ENCODE assay signal across 8 mouse cellular contexts in genomic region chr10:120475601-120476515, GRCm38 (mm10). TPM values are rescaled to one million over a fixed set of nuclear protein-coding genes. Genes with fewer than 3 reads are reported as not detected.
DNase-seq lines count a peak whose midpoint lies in the region; ATAC-seq and TF ChIP-seq lines count a peak whose summit lies in the region.
"Had no signal": no experiment of that assay in that cellular context is flagged by ENCODE, and none has a peak within 500 bp of the region (broad histone marks: within the 10 kb centered on the region; RNA-seq: fewer than 3 reads in every experiment).

Hmga2 (minus strand) TSS chr10:120476469.

- WGBS in embryonic facial prominence, embryonic 11.5 days = under 1% methylated on average over 94 of the region's 99 CpGs
- WGBS in limb, embryonic 15.5 days = under 1% methylated on average over 92 of the region's 99 CpGs
- under 1% methylated on average over 97 of the region's 99 CpGs for WGBS in midbrain, embryonic 14.5 days

- H3K27me3 ChIP-seq in E14TG2a.4 (ENCODE audit: insufficient read depth, low read length) = peaks cover 74% of the 10 kb centered on the region
- no peaks in the 10 kb centered on the region for H3K27me3 ChIP-seq in embryonic facial prominence, embryonic 11.5 days (ENCODE audit: control insufficient read depth, insufficient read depth, low read length)
- no peaks in the 10 kb centered on the region for H3K27me3 ChIP-seq in limb, embryonic 15.5 days
- H3K27me3 ChIP-seq in midbrain, embryonic 14.5 days (ENCODE audit: control insufficient read depth, insufficient read depth, low read length) = peaks cover 26% of the 10 kb centered on the region

- no peaks in the 10 kb centered on the region for H3K36me3 ChIP-seq in E14TG2a.4 (ENCODE audit: insufficient read depth, low read length)
- no peaks in the 10 kb centered on the region for H3K36me3 ChIP-seq in embryonic facial prominence, embryonic 11.5 days (replicated peaks; ENCODE audit: control insufficient read depth, insufficient read depth, low read depth, low read length)
- H3K36me3 ChIP-seq in limb, embryonic 15.5 days = no peaks in the 10 kb centered on the region
- no peaks in the 10 kb centered on the region for H3K36me3 ChIP-seq in midbrain, embryonic 14.5 days (ENCODE audit: control insufficient read depth, insufficient read depth, low read length)

- H3K9me3 ChIP-seq in E14TG2a.4 (ENCODE audit: low read length) = no peaks in the 10 kb centered on the region
- H3K9me3 ChIP-seq in embryonic facial prominence, embryonic 11.5 days (replicated peaks; ENCODE audit: control insufficient read depth, low read length) = no peaks in the 10 kb centered on the region
- H3K9me3 ChIP-seq in limb, embryonic 15.5 days = no peaks in the 10 kb centered on the region
- no peaks in the 10 kb centered on the region for H3K9me3 ChIP-seq in midbrain, embryonic 14.5 days (ENCODE audit: control insufficient read depth, low read length)

- H3K27ac ChIP-seq in embryonic facial prominence, embryonic 11.5 days (replicated peaks; ENCODE audit: low read depth, low read length) = peak within 1 kb of the TSS; percentile 97
- H3K27ac ChIP-seq in limb, embryonic 15.5 days = peak within 1 kb of the TSS; percentile 85
- peak within 1 kb of the TSS; percentile 49 for H3K27ac ChIP-seq in midbrain, embryonic 14.5 days (replicated peaks; ENCODE audit: low read depth, low read length)

- peaks cover 26% of the 10 kb centered on the region for H3K4me1 ChIP-seq in E14TG2a.4 (replicated peaks; ENCODE audit: low read depth, low read length)
- H3K4me1 ChIP-seq in embryonic facial prominence, embryonic 11.5 days (ENCODE audit: control insufficient read depth, insufficient read depth, low read length) = no peaks in the 10 kb centered on the region; the same call in none of the 2 replicates
- peaks cover 25% of the 10 kb centered on the region for H3K4me1 ChIP-seq in limb, embryonic 15.5 days
- H3K4me1 ChIP-seq in midbrain, embryonic 14.5 days (ENCODE audit: control insufficient read depth, insufficient read depth, low read length) = peaks cover 32% of the 10 kb centered on the region

- H3K4me3 ChIP-seq in E14TG2a.4 (replicated peaks; ENCODE audit: low read length) = peak within 1 kb of the TSS; percentile 81
- H3K4me3 ChIP-seq in embryonic facial prominence, embryonic 11.5 days (ENCODE audit: low read depth, low read length) = peak within 1 kb of the TSS; percentile 97
- peak within 1 kb of the TSS; percentile 76 for H3K4me3 ChIP-seq in limb, embryonic 15.5 days
- H3K4me3 ChIP-seq in midbrain, embryonic 14.5 days (replicated peaks; ENCODE audit: low read depth, low read length) = peak within 1 kb of the TSS; percentile 60

- TF ChIP-seq CTCF in E14TG2a.4 (conservative IDR thresholded peaks at IDR 0.05; ENCODE audit: low read length) = no peak

- H3K9ac ChIP-seq in embryonic facial prominence, embryonic 11.5 days (replicated peaks; ENCODE audit: low read length) = peak within 1 kb of the TSS; percentile 100
- peak within 1 kb of the TSS; percentile 69 for H3K9ac ChIP-seq in limb, embryonic 15.5 days
- H3K9ac ChIP-seq in midbrain, embryonic 14.5 days (replicated peaks; ENCODE audit: low read length) = peak within 1 kb of the TSS; percentile 66

- ATAC-seq in embryonic facial prominence, embryonic 11.5 days (replicated peaks; ENCODE audit: insufficient number of reproducible peaks, low FRiP score, low TSS enrichment, low read depth) = peak; percentile 70
- ATAC-seq in limb, embryonic 15.5 days (ENCODE audit: insufficient number of reproducible peaks, low FRiP score, low TSS enrichment, low read depth) = peak; percentile 59; the same call in 1 of the 2 replicates
- ATAC-seq in midbrain, embryonic 14.5 days (ENCODE audit: low FRiP score, low TSS enrichment) = peak; percentile 57

- peak within 1 kb of the TSS; percentile 94 for H3K4me2 ChIP-seq in embryonic facial prominence, embryonic 11.5 days (ENCODE audit: low read depth, low read length)
- peak within 1 kb of the TSS; percentile 98 for H3K4me2 ChIP-seq in limb, embryonic 15.5 days
- H3K4me2 ChIP-seq in midbrain, embryonic 14.5 days (ENCODE audit: low read length) = peak within 1 kb of the TSS; percentile 96

- DNase-seq in 416B (ENCODE audit: low read depth) = peak; percentile 90
- peak; percentile 47 for DNase-seq in embryonic facial prominence, embryonic 11.5 days (ENCODE audit: low spot score)
- peak; percentile 41 for DNase-seq in heart, postnatal 4 days
- peak; percentile 68 for DNase-seq in midbrain, embryonic 14.5 days
- DNase-seq in layer of hippocampus, adult 11-12 months (ENCODE audit: low spot score) = no peak

RNA-seq across cellular contexts. Expression of gene Hmga2, which starts in this region (rescaled TPM):
- polyA plus RNA-seq in embryonic facial prominence, embryonic 11.5 days (2014; fragmentation: Nextera tagmentation; extraction: Ambion mirVana) = 99.0 and 113 TPM in 2 replicates
- 1 to 10 TPM in 1 of 2 experiments, under 1 TPM in 1; 0.91 to 1.6 TPM for total RNA-seq in heart, postnatal 4 days (2021)
- polyA plus RNA-seq in limb, embryonic 15.5 days (2015; fragmentation: Nextera tagmentation; extraction: Ambion mirVana) = 11.0 and 18.4 TPM in 2 replicates
- 2.4 and 2.6 TPM in 2 replicates for polyA plus RNA-seq in midbrain, embryonic 14.5 days (2014; fragmentation: Nextera tagmentation; extraction: Ambion mirVana)
- total RNA-seq: gastrocnemius, postnatal 36 days had no signal
